Mouse (Mus musculus) testis, adult 10 weeks (tissue): ENCODE data around the gene Map3k21. TPM values are rescaled to one million over a fixed set of nuclear protein-coding genes. Genes with fewer than 3 reads are reported as not detected.

Source experiments
- polyA plus RNA-seq: library from polyadenylated mRNA; stranded (reverse); fragments of 350-450 nt; fragmentation: Illumina TruSeq; extraction: RNeasy Lipid Tissue Mini Kit (QIAGEN cat#74804); gene quantifications from one replicate; pipeline ENCODE4 v1.2.3, GENCODE M21; 2014; ENCODE audit warnings: low read depth, low replicate concordance

Map3k21 gene
- polyA plus RNA-seq = 3.9 TPM

GRCm38 (mm10) chr8:125910365-125911228 is at the start of gene Map3k21:
Gene Map3k21, plus strand, starts transcription at chr8:125910450.

GRCm38 (mm10) chr8:125897868-125898788 is 12.1 kb upstream of the Map3k21 start, which contains the start of gene Pcnx2:
Gene Pcnx2, minus strand, starts transcription at chr8:125898317.

DNA sequence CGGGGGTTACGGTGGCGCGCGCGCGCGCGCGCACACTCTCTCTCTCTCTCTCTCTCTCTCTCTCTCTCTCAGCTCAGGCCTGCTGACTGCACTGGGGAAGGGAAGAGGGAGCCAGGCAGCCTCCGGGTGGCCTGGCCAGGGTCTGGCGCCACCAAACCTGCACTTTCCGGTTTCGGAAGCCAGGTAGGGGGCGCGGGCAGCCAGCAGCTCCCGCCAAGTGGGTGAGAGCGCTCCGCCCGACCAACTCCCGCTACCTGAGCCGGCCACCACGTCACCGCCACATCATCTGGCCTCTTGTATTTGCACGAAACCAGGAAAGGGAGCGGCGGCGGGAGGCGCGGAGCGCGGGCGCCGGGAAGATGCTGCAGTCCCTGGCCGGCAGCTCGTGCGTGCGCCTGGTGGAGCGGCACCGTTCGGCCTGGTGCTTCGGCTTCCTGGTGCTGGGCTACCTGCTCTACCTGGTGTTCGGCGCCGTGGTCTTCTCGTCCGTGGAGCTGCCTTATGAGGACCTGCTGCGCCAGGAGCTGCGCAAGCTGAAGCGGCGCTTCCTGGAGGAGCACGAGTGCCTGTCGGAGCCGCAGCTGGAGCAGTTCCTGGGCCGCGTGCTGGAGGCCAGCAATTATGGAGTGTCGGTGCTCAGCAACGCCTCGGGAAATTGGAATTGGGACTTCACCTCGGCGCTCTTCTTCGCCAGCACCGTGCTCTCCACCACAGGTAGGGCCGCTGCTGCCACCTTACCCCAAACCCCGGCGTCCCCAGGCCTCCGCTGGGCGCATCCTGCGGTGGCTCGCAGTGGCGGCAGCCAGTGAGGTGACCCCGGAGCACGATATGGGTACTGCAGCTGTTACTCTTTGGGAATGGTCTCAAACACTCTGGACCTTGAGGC is 85.1 kb downstream of the Map3k21 start, which contains the start of gene Kcnk1:
TSS of gene Kcnk1 (plus strand) at position 70 of the 886 bp plus-strand sequence.

Other genes with a start within 250 kb of the Map3k21 start
- 34.7 TPM for gene Map10, start 240.6 kb upstream of the Map3k21 start, polyA plus RNA-seq
- gene Ntpcr, start 180.5 kb upstream of the Map3k21 start, polyA plus RNA-seq = 19.5 TPM
- 0.99 TPM for gene Pcnx2, start 12.1 kb upstream of the Map3k21 start, polyA plus RNA-seq
- 3.7 TPM for gene Kcnk1, start 84.7 kb downstream of the Map3k21 start, polyA plus RNA-seq